Mouse (Mus musculus): ENCODE results near the gene Ranbp9. TPM values are rescaled to one million over a fixed set of nuclear protein-coding genes. Genes with fewer than 3 reads are reported as not detected.

Gene Ranbp9
- polyA plus RNA-seq, 1 experiment from 2014 or later = 11.5 TPM

- H3K36me3 ChIP-seq (replicated peaks) = peaks cover 30% of the 10 kb centered on the region
- H3K4me2 ChIP-seq = no peak overlapping the region
- H3K27ac ChIP-seq = no peak overlapping the region
- WGBS = 86% methylated on average over 10 of the region's 10 CpGs
- H3K9me3 ChIP-seq = no peaks in the 10 kb centered on the region
- no peak for ATAC-seq (replicated peaks)
- H3K27me3 ChIP-seq (replicated peaks) = no peaks in the 10 kb centered on the region
- H3K9ac ChIP-seq = no peak overlapping the region
- H3K4me1 ChIP-seq = no peaks in the 10 kb centered on the region
- H3K4me3 ChIP-seq = no peak overlapping the region
These were observed 106.9 kb downstream of the Ranbp9 start for GRCm38 (mm10) chr13:43374205-43374604.

- ATAC-seq (replicated peaks) = no peak
- Histone ChIP-seq H3K27ac (no peak overlapping the region), H3K9ac (no peak overlapping the region), H3K27me3 (replicated peaks) (no peaks in the 10 kb centered on the region), H3K4me1 (no peaks in the 10 kb centered on the region), H3K4me2 (no peak overlapping the region), H3K4me3 (no peak overlapping the region), H3K9me3 (no peaks in the 10 kb centered on the region), H3K36me3 (replicated peaks) (peaks cover 30% of the 10 kb centered on the region)
- WGBS = 100% methylated on average over 1 of the region's 1 CpGs
These were observed 108.2 kb downstream of the Ranbp9 start for GRCm38 (mm10) chr13:43372892-43373291.

GRCm38 (mm10) chr13:43370063-43370462 lies 111.0 kb downstream of the Ranbp9 start:
- Histone ChIP-seq H3K4me2 (no peak overlapping the region), H3K27ac (no peak overlapping the region), H3K9me3 (no peaks in the 10 kb centered on the region), H3K4me3 (no peak overlapping the region), H3K9ac (no peak overlapping the region), H3K27me3 (replicated peaks) (no peaks in the 10 kb centered on the region), H3K36me3 (replicated peaks) (peaks cover 21% of the 10 kb centered on the region), H3K4me1 (peaks cover 12% of the 10 kb centered on the region)
- WGBS = 97% methylated on average over 6 of the region's 6 CpGs
- no peak for ATAC-seq (replicated peaks)

- Histone ChIP-seq H3K9me3 (no peaks in the 10 kb centered on the region), H3K4me2 (peak overlapping the region; percentile 81), H3K27ac (peak overlapping the region; percentile 78), H3K9ac (peak overlapping the region; percentile 71), H3K4me3 (peak overlapping the region; percentile 67), H3K4me1 (peaks cover 16% of the 10 kb centered on the region), H3K27me3 (replicated peaks) (no peaks in the 10 kb centered on the region), H3K36me3 (replicated peaks) (no peaks in the 10 kb centered on the region)
- ATAC-seq (replicated peaks) = peak; percentile 68
- WGBS = 9% methylated on average over 11 of the region's 11 CpGs
These were observed 115.3 kb downstream of the Ranbp9 start for GRCm38 (mm10) chr13:43365825-43366184.

- Histone ChIP-seq H3K4me2 (peak within 1 kb of the TSS; percentile 81), H3K9ac (peak within 1 kb of the TSS; percentile 71), H3K4me3 (peak within 1 kb of the TSS; percentile 67), H3K27me3 (replicated peaks) (no peaks in the 10 kb centered on the region), H3K4me1 (peaks cover 16% of the 10 kb centered on the region), H3K36me3 (replicated peaks) (no peaks in the 10 kb centered on the region), H3K27ac (peak within 1 kb of the TSS; percentile 78), H3K9me3 (no peaks in the 10 kb centered on the region)
- WGBS = 15% methylated on average over 42 of the region's 42 CpGs
- ATAC-seq (replicated peaks) = peak; percentile 95
These were observed 115.9 kb downstream of the Ranbp9 start, which contains the start of gene Sirt5 for GRCm38 (mm10) chr13:43364985-43365824. Sirt5 (plus strand) TSS chr13:43365496.

- Histone ChIP-seq H3K4me2 (no peak overlapping the region), H3K9me3 (no peaks in the 10 kb centered on the region), H3K27ac (no peak overlapping the region), H3K9ac (no peak overlapping the region), H3K4me1 (peaks cover 16% of the 10 kb centered on the region), H3K36me3 (replicated peaks) (no peaks in the 10 kb centered on the region), H3K27me3 (replicated peaks) (no peaks in the 10 kb centered on the region), H3K4me3 (no peak overlapping the region)
- ATAC-seq (replicated peaks) = no peak
- WGBS = 68% methylated on average over 9 of the region's 9 CpGs
These were observed 118.7 kb downstream of the Ranbp9 start for GRCm38 (mm10) chr13:43362353-43362752.

- H3K9ac ChIP-seq = no peak overlapping the region
- no peaks in the 10 kb centered on the region for H3K36me3 ChIP-seq (replicated peaks)
- ATAC-seq (replicated peaks) = no peak
- H3K4me1 ChIP-seq = peaks cover 5% of the 10 kb centered on the region; the same call in 1 of the 2 replicates
- no peaks in the 10 kb centered on the region for H3K27me3 ChIP-seq (replicated peaks)
- H3K4me3 ChIP-seq = no peak overlapping the region
- no peak overlapping the region for H3K4me2 ChIP-seq
- no peak overlapping the region for H3K27ac ChIP-seq
- H3K9me3 ChIP-seq = no peaks in the 10 kb centered on the region
- WGBS = 61% methylated on average over 6 of the region's 6 CpGs
These were observed 120.5 kb downstream of the Ranbp9 start for GRCm38 (mm10) chr13:43360534-43360933.

- H3K27ac ChIP-seq = no peak overlapping the region
- H3K27me3 ChIP-seq (replicated peaks) = no peaks in the 10 kb centered on the region
- no peaks in the 10 kb centered on the region for H3K36me3 ChIP-seq (replicated peaks)
- 90% methylated on average over 14 of the region's 14 CpGs for WGBS
- H3K9ac ChIP-seq = no peak overlapping the region
- no peaks in the 10 kb centered on the region for H3K9me3 ChIP-seq
- H3K4me3 ChIP-seq = no peak overlapping the region
- H3K4me2 ChIP-seq = no peak overlapping the region
- H3K4me1 ChIP-seq = no peaks in the 10 kb centered on the region
- ATAC-seq (replicated peaks) = no peak
These were observed 124.5 kb downstream of the Ranbp9 start for GRCm38 (mm10) chr13:43356346-43357125.

- Histone ChIP-seq H3K9ac (no peak overlapping the region), H3K4me3 (no peak overlapping the region), H3K27me3 (replicated peaks) (no peaks in the 10 kb centered on the region), H3K9me3 (no peaks in the 10 kb centered on the region), H3K36me3 (replicated peaks) (no peaks in the 10 kb centered on the region), H3K27ac (no peak overlapping the region), H3K4me2 (no peak overlapping the region), H3K4me1 (no peaks in the 10 kb centered on the region)
- WGBS = 83% methylated on average over 12 of the region's 12 CpGs
- no peak for ATAC-seq (replicated peaks)
These were observed 126.7 kb downstream of the Ranbp9 start for GRCm38 (mm10) chr13:43354362-43354761.

- Histone ChIP-seq H3K27ac (no peak overlapping the region), H3K4me1 (no peaks in the 10 kb centered on the region), H3K4me3 (no peak overlapping the region), H3K9me3 (no peaks in the 10 kb centered on the region), H3K36me3 (replicated peaks) (no peaks in the 10 kb centered on the region), H3K9ac (no peak overlapping the region), H3K27me3 (replicated peaks) (no peaks in the 10 kb centered on the region), H3K4me2 (no peak overlapping the region)
- ATAC-seq (replicated peaks) = no peak
- 65% methylated on average over 4 of the region's 4 CpGs for WGBS
These were observed 127.7 kb downstream of the Ranbp9 start for GRCm38 (mm10) chr13:43353356-43353755.
